Mouse (Mus musculus) small intestine, adult 2 months (tissue): ENCODE measurements around the gene Nfib.

Experiments used
- CTCF ChIP-seq: fragments of 200-500 bp; IDR thresholded peaks from 2 replicates; pipeline ENCODE4 v1.5.1; 2012; ENCODE audit warnings: low read depth, mild to moderate bottlenecking, control low read depth, inconsistent platforms, low read length, moderate library complexity, mixed read lengths; ENCODE audit not compliant: insufficient replicate concordance, insufficient read length; ENCODE audit errors: extremely low read depth
- POLR2A ChIP-seq: fragments of 200-500 bp; IDR thresholded peaks from 2 replicates; pipeline ENCODE4 v1.6.1; 2012; ENCODE audit warnings: low read depth, mild to moderate bottlenecking, control low read depth, inconsistent platforms, low read length, moderate library complexity

GRCm38 (mm10) chr4:82540048-82540410, 165.5 kb downstream of the Nfib start:
- no peak for TF ChIP-seq CTCF
- TF ChIP-seq POLR2A = no peak
